Mouse (Mus musculus) 3134 (cell line): ENCODE measurements around the gene Carhsp1.
A peak's percentile ranks its signal among the peaks of the same experiment; 100 is the strongest.

Source experiments
- DNase-seq: peaks from one replicate; pipeline ENCODE4 v3.0.0-alpha.2; 2011; ENCODE audit warnings: low spot score; ENCODE audit not compliant: insufficient read length; ENCODE audit errors: extremely low read depth

Gene Carhsp1

DNA sequence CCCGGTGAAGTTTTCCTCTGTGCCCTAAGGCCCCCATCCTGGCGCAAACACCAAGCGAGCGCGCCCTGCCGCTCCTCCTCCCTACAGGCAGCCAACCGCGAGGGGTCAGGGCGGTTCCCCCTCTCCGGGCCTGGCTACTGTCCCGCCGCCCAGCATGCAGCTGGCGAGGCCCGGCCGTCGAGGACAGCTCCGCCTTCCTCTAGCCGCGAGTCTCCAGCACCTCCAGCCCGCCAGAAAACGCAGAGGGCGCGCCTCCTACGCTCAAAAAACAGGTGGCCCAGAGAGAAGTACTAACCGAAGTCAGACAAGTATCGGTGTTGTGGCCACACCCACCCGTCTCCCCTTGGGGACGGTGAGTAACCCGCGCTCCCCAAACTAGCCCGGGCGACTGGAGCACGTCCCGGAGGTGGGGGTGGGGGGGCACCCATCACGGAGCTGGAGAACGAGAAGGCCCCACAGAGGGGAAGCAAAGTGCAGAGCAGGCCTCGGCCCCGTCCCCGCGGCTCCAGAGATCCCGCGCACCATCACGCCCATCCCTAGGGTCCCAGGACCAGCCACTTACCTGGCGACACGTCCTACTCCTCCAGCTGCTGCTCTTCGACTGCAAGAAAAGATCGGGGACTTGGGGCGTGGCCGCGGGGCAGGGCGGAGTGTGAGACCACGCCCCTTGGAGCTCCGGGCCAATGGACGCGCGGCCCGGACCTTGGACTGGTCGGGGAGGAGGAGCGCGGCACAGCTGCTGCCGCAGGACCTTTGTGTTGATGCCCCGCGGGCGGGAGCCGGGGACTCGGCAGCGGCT, at the start of gene Carhsp1:
Gene Carhsp1, minus strand, starts transcription at position 605 of the 799 bp plus-strand sequence.
- DNase-seq: peak; percentile 99

DNA sequence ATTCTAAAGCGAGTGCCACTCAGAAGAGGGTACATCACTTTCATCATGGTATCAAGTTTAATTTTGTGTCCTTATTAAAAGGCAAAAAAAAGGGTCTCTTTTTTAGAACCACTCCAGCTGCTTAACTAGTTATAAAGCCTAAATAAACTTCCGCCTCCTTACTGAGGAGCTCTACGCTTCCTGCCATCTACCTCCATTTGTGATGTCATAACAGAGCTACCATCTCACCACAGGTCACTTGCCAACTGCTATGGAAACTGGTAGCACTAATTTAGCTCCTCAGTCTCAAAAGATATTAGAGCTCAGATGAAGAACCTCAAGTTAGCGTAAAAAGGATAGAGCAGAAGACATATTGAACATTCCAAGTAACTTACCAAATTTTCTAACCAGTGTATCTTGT, 48.5 kb upstream of the Carhsp1 start:
- DNase-seq: no peak

DNA sequence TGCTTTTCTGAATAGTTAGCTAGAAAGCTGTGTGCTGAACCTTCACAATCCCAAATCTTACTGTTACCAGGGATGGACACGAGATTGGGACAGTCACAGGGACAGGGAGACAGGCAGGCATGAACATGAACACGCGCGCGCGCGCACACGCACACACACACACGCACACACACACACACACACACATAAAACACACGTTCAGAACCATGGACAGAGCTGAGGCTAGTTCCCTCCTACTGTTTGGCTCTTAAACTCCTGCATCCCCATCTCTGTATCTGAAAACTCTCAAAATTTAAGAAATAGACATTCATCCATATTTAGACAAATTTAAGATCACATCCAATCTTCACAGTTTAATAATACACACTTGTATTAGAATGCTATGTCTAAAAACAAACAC, 45.8 kb upstream of the Carhsp1 start:
- DNase-seq: no peak

DNA sequence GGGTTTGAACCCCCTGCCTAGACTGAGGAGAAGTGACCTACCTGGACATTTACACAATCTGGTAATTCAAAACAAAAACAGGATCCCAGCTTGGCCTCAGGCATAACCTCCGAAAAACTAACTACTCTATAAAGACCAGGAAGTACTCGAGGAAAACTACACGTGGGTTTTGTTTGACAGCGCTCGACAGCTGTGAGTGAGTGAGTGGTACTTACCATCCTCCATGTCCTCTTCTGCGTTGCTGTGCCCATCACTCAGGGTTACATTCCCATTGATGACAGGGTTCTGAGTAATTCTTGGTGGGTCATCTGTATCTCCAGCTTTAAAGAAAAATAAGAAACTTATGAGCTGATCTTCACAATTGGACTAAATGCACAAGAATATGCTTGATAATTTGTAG, 44.3 kb upstream of the Carhsp1 start:
- DNase-seq: no peak

GRCm38 (mm10) chr16:8715513-8716080, 43.6 kb upstream of the Carhsp1 start:
- no peak for DNase-seq

DNA sequence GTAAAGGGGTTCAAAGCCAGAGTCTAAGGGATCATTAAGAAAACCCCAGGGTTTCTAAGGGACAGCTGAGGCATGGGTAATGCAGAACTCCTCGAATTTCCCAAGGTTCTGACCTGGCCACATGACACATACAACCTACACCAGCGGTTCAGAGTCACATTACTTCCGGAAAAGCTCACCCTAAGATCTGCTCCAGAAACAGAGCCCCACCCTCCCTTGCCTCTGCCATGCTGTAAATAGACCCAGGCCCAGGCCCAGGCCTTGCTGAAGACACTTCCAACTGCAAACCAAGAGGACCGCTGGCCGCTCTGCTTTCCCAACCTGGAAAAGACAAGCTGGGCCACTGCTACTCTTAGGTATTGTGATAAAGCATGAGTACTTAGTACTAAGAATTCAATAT, 42.9 kb upstream of the Carhsp1 start:
- DNase-seq: no peak

GRCm38 (mm10) chr16:8711998-8712397, 40.0 kb upstream of the Carhsp1 start:
- DNase-seq: no peak

DNA sequence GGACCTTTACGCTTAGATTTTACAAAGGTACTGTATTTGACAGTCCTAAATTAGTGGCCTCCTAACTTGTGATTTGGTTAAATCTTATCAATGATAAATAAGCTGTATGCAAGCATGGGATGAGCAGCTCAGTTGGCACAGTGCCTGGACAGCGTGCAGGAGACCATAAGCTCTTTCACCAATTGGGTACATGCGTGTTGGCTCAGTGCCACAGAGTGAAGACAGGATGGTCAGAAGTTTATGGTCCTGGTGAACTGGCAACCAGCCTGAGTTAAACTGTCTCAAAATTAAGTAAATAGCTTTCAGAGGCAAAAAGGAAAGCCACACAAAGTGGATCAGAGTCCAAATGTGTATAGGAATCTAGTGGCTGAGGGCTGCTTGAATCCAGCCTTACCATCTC, 28.6 kb upstream of the Carhsp1 start:
- DNase-seq: no peak

DNA sequence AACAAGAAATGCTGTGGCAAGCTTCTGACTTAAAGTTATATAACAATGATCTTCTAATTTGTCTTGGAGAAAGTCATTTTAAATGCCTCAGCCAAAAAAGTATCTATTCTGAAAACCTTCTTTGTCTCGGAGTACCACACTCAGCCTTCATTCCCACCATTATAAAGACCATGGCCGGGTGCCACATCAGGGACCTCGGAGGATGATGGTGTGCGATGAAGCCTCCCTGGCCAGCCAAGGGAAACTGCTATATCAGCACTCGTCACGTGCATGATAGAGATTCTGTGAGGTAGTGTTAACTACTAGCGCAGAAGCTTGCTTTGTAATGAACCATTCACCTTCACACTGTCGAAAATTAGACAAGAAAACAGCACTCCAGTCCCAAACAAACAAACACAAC, 27.6 kb upstream of the Carhsp1 start:
- no peak for DNase-seq

GRCm38 (mm10) chr16:8691206-8691605, 19.3 kb upstream of the Carhsp1 start:
- no peak for DNase-seq

- DNase-seq: peak; percentile 65
Measured at GRCm38 (mm10) chr16:8689979-8690656, 18.2 kb upstream of the Carhsp1 start.

DNA sequence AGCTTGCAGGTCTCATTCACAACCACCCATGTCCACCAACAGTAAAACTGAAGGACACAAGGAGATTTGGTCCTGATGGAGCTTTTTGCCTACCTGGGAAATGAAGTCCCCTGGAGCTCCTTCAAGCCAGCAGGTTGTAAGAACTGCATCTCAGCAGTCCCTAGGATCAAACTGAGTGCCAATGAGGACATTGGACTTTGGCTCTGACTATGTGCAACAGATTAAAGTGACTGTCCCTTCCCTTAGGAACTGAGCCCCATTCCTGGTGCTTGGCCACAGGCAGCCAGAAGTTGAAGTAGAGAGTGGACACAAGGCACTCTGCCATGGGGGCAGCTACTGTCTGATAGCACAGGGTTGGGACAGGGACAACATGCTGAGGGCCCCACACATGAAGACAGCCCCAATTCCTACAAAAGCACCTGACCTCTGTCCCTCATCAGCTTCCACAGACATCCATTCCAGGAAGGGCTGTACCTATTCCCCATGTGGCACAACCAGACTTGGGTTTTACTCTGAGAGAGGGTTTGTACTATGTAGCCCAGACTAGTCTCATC, 15.7 kb upstream of the Carhsp1 start:
- no peak for DNase-seq

GRCm38 (mm10) chr16:8686871-8687535, 15.0 kb upstream of the Carhsp1 start:
- DNase-seq: no peak

GRCm38 (mm10) chr16:8686121-8686870, 14.3 kb upstream of the Carhsp1 start:
- no peak for DNase-seq

- DNase-seq: no peak
Measured at GRCm38 (mm10) chr16:8685087-8685486, 13.1 kb upstream of the Carhsp1 start.

- DNase-seq: no peak
Measured at GRCm38 (mm10) chr16:8680470-8680869, 8.5 kb upstream of the Carhsp1 start, which contains the start of gene Gm5767. Gene Gm5767 (plus strand): TSS chr16:8680770.

DNA sequence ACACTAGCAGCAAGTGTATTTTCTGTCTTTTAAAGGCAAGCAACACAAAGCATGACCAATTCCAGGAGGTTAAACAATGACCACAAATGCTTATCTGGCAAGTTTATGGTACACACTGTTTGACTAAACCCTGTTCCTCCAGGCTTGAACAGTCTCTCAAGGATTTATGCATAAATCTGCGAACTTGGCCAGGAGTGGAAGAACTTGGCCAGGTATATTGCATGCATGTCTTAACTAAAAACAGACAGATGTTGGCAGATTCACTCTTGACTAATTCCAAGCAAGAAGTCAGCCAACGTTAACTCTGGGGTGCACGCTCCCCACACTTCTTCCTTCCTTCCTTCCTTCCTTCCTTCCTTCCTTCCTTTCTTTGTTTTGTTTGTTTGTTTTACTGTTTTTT, 7.8 kb upstream of the Carhsp1 start:
- no peak for DNase-seq

DNA sequence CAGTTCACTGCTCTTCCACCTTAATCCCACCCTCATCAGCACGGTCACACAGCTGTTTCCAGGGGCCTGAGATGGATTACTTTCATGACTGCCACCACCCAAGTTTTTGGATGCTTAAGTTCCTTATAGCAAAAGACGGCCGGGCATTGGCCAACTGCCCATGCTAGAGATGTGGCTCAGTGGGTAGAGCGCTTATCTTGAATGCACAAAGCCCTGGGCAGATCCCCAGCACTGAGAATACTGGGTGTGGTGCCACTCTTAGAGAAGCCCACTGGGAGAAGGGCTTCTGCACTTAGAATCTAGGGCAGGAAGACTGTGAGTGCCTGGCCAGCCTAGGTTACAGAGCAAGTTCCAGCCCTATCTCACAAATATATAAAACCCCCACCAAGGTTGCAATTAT, 6.7 kb upstream of the Carhsp1 start:
- DNase-seq: no peak

DNA sequence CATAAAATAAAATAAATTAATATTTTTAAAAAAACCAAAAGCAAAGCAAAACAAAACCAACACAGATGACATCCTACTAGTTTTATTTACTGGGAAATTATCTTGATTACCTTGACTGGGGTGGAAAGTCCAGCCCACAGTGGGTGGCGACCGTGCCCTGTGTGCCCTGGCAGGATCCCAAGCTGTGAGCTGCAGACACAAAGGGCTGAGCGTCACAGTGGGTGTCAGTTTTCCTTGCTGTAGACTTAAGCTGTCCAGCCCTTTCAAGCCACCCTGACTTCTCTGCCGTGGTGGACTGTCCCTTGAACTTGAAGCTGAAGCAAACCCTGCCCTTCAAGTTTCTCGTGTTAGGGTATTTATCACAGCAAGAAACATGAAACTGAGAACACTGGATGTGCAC, 6.1 kb upstream of the Carhsp1 start:
- DNase-seq: no peak

DNA sequence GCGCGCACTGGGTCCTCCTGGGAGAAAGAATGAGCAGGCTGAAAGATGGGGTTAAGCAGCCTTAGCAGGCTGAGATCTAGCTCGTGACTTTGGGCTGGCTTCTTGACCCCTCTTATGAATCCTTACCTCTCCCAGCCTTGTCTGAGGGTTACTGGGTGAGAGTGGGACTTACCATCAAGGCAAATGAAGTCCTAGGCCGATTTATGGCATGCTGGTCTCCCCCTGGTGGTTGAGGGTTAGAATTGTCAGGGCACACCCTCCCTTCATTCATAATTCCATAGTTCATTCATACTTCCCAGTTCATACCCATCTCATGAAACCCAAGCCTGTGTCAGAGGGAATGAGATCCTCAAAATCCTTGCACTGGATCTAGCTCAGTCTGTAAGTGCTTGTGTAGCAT, 4.8 kb upstream of the Carhsp1 start:
- no peak for DNase-seq
